Mouse (Mus musculus): ENCODE data around the gene Kcnq1. TPM values are rescaled to one million over a fixed set of nuclear protein-coding genes. Genes with fewer than 3 reads are reported as not detected.

The Kcnq1 gene
- polyA plus RNA-seq, 1 experiment from 2014 or later: 0.63 TPM

DNA sequence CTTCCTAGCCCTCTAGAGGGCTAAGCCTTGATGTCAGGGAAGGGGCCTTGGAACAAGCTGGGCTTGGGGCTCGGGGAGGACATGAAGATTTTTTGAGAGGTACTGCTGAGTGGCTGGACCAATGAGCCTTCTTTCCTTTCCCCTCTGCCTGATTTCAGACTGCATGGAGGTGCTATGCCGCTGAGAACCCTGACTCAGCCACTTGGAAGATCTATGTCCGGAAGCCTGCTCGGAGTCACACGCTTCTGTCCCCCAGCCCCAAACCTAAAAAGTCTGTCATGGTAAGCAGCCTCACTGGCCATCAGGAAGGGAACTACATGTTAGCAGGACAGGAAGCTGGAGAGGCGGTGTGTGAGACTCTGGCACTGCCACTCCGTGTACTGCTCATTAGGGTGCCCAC lies 87.9 kb downstream of the Kcnq1 start:
- no peak overlapping the region for H3K4me2 ChIP-seq (ENCODE audit: low read depth, low read length)
- no peaks in the 10 kb centered on the region for H3K9me3 ChIP-seq (ENCODE audit: low read length)
- H3K4me3 ChIP-seq (ENCODE audit: low read depth, low read length): no peak overlapping the region
- peaks cover 7% of the 10 kb centered on the region for H3K4me1 ChIP-seq (ENCODE audit: insufficient read depth)
- H3K36me3 ChIP-seq (replicated peaks; ENCODE audit: insufficient read depth, low read length): no peaks in the 10 kb centered on the region
- ATAC-seq (no peak), DNase-seq (no peak)
- no peak overlapping the region for H3K9ac ChIP-seq (replicated peaks)
- no peaks in the 10 kb centered on the region for H3K27me3 ChIP-seq (ENCODE audit: insufficient read depth, low read length)
- TF ChIP-seq EP300 (IDR thresholded peaks at IDR 0.05; ENCODE audit: low read depth): no peak
- WGBS (ENCODE audit: insufficient replicate concordance): 84% methylated on average over 7 of the region's 7 CpGs
- H3K27ac ChIP-seq (ENCODE audit: low read depth): no peak overlapping the region

DNA sequence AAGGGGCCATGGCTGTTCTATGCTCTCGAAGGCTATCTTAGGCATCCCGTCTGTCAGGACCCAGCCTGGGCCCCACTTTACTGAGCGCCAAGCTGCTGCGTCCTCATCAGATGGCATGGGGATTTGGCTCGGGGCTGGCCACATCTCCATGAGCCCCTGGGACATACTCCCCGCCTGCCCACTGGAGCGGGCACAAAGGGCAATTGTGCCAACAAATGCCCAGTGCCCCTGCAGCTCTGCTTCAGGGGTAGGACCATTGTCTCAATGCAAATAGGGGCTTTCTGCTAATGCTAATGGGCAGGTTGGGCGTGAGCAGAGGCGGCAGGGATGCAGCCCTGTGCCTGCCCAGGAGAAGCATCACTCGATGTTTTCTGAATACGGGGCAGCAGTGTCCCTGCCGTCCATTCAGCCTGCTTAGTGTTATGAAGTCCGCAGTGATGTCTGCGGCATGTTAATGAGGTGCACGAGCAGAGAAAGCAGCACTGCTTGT lies 91.8 kb downstream of the Kcnq1 start:
- H3K4me1 ChIP-seq (ENCODE audit: insufficient read depth): no peaks in the 10 kb centered on the region
- ATAC-seq (no peak), DNase-seq (no peak)
- WGBS (ENCODE audit: insufficient replicate concordance): 67% methylated on average over 15 of the region's 15 CpGs
- H3K27me3 ChIP-seq (ENCODE audit: insufficient read depth, low read length): no peaks in the 10 kb centered on the region
- H3K27ac ChIP-seq (ENCODE audit: low read depth): no peak overlapping the region
- TF ChIP-seq EP300 (IDR thresholded peaks at IDR 0.05; ENCODE audit: low read depth): no peak
- no peak for TF ChIP-seq CTCF (IDR thresholded peaks at IDR 0.05; ENCODE audit: low read depth)
- no peak overlapping the region for H3K4me3 ChIP-seq (ENCODE audit: low read depth, low read length)
- no peak overlapping the region for H3K4me2 ChIP-seq (ENCODE audit: low read depth, low read length)
- no peaks in the 10 kb centered on the region for H3K36me3 ChIP-seq (replicated peaks; ENCODE audit: insufficient read depth, low read length)
- H3K9me3 ChIP-seq (ENCODE audit: low read length): no peaks in the 10 kb centered on the region
- no peak overlapping the region for H3K9ac ChIP-seq (replicated peaks)

DNA sequence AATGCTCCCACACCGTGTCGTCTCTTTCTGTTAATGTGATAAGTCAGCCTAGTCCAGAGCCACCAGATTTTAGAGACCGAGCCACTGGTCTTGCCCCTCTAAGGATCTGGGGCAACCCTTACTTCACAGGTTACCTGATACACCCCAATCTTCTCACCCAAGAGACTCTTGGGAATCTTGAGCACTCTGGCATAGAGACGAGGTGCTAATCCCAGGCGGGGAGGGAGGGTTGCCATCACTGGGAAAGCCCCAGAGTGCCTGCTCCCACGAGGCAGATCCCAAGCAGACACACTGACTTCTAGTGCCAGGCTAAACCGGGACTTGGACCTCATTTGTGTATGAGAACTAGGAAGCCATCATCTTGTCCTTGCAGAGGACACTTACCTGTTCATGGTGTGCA lies 92.3 kb downstream of the Kcnq1 start:
- ATAC-seq (no peak), DNase-seq (no peak)
- Histone ChIP-seq H3K9ac (replicated peaks) (no peak overlapping the region), H3K4me1 (ENCODE audit: insufficient read depth) (no peaks in the 10 kb centered on the region), H3K27ac (ENCODE audit: low read depth) (no peak overlapping the region), H3K4me3 (ENCODE audit: low read depth, low read length) (no peak overlapping the region), H3K4me2 (ENCODE audit: low read depth, low read length) (no peak overlapping the region), H3K36me3 (replicated peaks; ENCODE audit: insufficient read depth, low read length) (no peaks in the 10 kb centered on the region), H3K27me3 (ENCODE audit: insufficient read depth, low read length) (no peaks in the 10 kb centered on the region), H3K9me3 (ENCODE audit: low read length) (no peaks in the 10 kb centered on the region)
- WGBS (ENCODE audit: insufficient replicate concordance): 64% methylated on average over 7 of the region's 7 CpGs
- no peak for TF ChIP-seq EP300 (IDR thresholded peaks at IDR 0.05; ENCODE audit: low read depth)
- TF ChIP-seq CTCF (IDR thresholded peaks at IDR 0.05; ENCODE audit: low read depth): no peak

DNA sequence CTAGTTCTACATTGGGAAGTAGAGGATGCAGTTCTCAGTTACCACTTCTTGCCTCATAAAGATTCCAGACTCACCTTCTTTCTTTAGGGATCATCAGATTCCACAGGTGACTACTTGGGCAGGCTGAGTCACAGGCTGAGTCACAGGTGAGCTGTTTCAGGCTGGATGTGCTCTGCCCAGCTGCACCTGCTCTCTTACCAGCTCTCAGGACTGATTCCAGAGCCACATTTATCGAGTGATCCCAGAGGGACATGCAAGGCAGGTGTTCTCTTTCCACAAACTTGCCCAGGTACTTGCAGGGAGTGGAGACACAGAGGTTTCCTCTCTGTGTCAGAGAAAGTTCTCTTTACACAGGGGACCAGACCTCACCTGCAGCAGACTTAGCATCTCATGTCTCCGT lies 95.1 kb downstream of the Kcnq1 start:
- TF ChIP-seq EP300 (IDR thresholded peaks at IDR 0.05; ENCODE audit: low read depth): no peak
- no peak for TF ChIP-seq CTCF (IDR thresholded peaks at IDR 0.05; ENCODE audit: low read depth)
- Histone ChIP-seq H3K4me3 (ENCODE audit: low read depth, low read length) (no peak overlapping the region), H3K4me2 (ENCODE audit: low read depth, low read length) (no peak overlapping the region), H3K27me3 (ENCODE audit: insufficient read depth, low read length) (no peaks in the 10 kb centered on the region), H3K9me3 (ENCODE audit: low read length) (no peaks in the 10 kb centered on the region), H3K9ac (replicated peaks) (no peak overlapping the region), H3K36me3 (replicated peaks; ENCODE audit: insufficient read depth, low read length) (no peaks in the 10 kb centered on the region), H3K27ac (ENCODE audit: low read depth) (no peak overlapping the region), H3K4me1 (ENCODE audit: insufficient read depth) (no peaks in the 10 kb centered on the region)
- DNase-seq: no peak
- no peak for ATAC-seq
- 81% methylated on average over 2 of the region's 2 CpGs for WGBS (ENCODE audit: insufficient replicate concordance)

DNA sequence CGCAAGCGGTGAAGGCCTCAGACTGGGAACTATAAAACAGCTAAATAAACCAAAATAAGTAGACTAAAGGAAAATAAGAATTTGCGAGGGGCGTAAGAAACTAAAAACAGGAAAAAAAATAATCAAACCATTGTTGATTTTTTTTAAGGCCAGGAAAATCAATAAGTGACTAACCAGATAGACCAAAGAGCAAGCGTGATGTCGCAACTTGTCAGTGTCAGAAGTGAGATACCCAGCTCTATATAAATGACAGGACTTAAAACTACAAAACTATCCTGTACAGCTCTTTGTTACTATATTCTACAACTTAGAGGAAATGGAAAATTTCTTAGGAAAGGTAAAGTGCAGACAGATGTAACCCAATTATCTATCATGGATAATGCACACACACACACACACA lies 97.7 kb downstream of the Kcnq1 start:
- DNase-seq: peak; percentile 34

DNA sequence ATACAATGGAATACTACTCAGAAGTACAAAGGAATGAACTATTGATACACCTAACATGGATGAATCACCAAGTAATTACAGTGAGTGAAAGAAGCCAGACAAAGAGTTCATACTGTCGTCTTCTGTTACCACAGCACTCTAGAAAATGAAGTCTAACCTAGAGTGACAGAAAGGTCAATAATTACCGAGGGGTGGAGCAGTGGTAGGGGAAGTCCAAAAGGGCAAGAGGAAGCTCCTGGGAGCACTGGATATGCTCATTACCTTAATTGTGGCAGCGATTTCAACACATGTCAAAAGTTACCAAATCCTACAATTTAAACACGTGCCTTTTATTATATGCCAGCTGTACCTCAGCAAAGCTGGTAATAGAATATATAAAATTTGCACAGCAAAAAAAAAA lies 100.9 kb downstream of the Kcnq1 start:
- Histone ChIP-seq H3K27ac (ENCODE audit: low read depth) (no peak overlapping the region), H3K36me3 (replicated peaks; ENCODE audit: insufficient read depth, low read length) (no peaks in the 10 kb centered on the region), H3K4me2 (ENCODE audit: low read depth, low read length) (no peak overlapping the region), H3K9ac (replicated peaks) (no peak overlapping the region), H3K4me3 (ENCODE audit: low read depth, low read length) (no peak overlapping the region), H3K27me3 (ENCODE audit: insufficient read depth, low read length) (no peaks in the 10 kb centered on the region), H3K4me1 (ENCODE audit: insufficient read depth) (no peaks in the 10 kb centered on the region), H3K9me3 (ENCODE audit: low read length) (no peaks in the 10 kb centered on the region)
- ATAC-seq: peak; percentile 73
- DNase-seq: peak; percentile 13
- TF ChIP-seq CTCF (IDR thresholded peaks at IDR 0.05; ENCODE audit: low read depth): no peak
- no peak for TF ChIP-seq EP300 (IDR thresholded peaks at IDR 0.05; ENCODE audit: low read depth)
- WGBS (ENCODE audit: insufficient replicate concordance): 35% methylated on average over 4 of the region's 4 CpGs

More for the DNA sequence above, 97.7 kb downstream of the Kcnq1 start:
- Histone ChIP-seq H3K4me3 (ENCODE audit: low read depth, low read length) (no peak overlapping the region), H3K9ac (replicated peaks) (no peak overlapping the region), H3K4me2 (ENCODE audit: low read depth, low read length) (no peak overlapping the region), H3K36me3 (replicated peaks; ENCODE audit: insufficient read depth, low read length) (no peaks in the 10 kb centered on the region), H3K9me3 (ENCODE audit: low read length) (no peaks in the 10 kb centered on the region), H3K4me1 (ENCODE audit: insufficient read depth) (no peaks in the 10 kb centered on the region), H3K27me3 (ENCODE audit: insufficient read depth, low read length) (no peaks in the 10 kb centered on the region), H3K27ac (ENCODE audit: low read depth) (peak overlapping the region; percentile 22; the same call in 1 of the 2 replicates)
- WGBS (ENCODE audit: insufficient replicate concordance): 71% methylated on average over 6 of the region's 6 CpGs
- TF ChIP-seq CTCF (IDR thresholded peaks at IDR 0.05; ENCODE audit: low read depth) (no peak), EP300 (IDR thresholded peaks at IDR 0.05; ENCODE audit: low read depth) (0 out of 2 replicates have a peak, but pooled peaks have one; percentile 37)
- peak; percentile 65; the same call in 1 of the 2 replicates for ATAC-seq

DNA sequence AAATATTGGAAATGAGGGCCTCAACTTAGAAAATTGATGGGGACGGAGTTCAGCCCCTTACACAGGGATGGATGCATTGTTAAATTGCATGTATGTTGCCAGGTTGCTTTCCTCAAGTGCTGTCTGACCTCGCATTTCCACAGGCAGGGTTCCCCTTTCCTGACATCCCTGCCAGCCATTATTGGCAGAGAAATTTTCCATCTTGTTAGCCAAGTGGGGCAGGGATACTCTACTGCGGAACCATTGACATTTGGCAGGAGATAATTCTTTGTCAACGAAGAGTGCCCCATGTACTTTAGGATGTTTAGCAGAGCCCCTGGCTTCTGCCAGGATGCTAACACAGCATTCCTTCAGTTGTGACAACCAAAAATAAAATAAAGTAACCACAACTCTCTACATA lies 104.6 kb downstream of the Kcnq1 start:
- no peaks in the 10 kb centered on the region for H3K27me3 ChIP-seq (ENCODE audit: insufficient read depth, low read length)
- DNase-seq (no peak), ATAC-seq (no peak)
- H3K4me3 ChIP-seq (ENCODE audit: low read depth, low read length): no peak overlapping the region
- H3K36me3 ChIP-seq (replicated peaks; ENCODE audit: insufficient read depth, low read length): no peaks in the 10 kb centered on the region
- no peaks in the 10 kb centered on the region for H3K9me3 ChIP-seq (ENCODE audit: low read length)
- TF ChIP-seq CTCF (IDR thresholded peaks at IDR 0.05; ENCODE audit: low read depth) (no peak), EP300 (IDR thresholded peaks at IDR 0.05; ENCODE audit: low read depth) (no peak)
- no peak overlapping the region for H3K4me2 ChIP-seq (ENCODE audit: low read depth, low read length)
- WGBS (ENCODE audit: insufficient replicate concordance): 61% methylated on average over 4 of the region's 4 CpGs
- no peaks in the 10 kb centered on the region for H3K4me1 ChIP-seq (ENCODE audit: insufficient read depth)
- no peak overlapping the region for H3K9ac ChIP-seq (replicated peaks)
- no peak overlapping the region for H3K27ac ChIP-seq (ENCODE audit: low read depth)
